Mouse (Mus musculus): ENCODE data around the gene Sval1. TPM values are rescaled to one million over a fixed set of nuclear protein-coding genes. Genes with fewer than 3 reads are reported as not detected.

Sval1 gene
- polyA plus RNA-seq (2014; fragmentation: Illumina TruSeq; extraction: RNeasy Lipid Tissue Mini Kit (QIAGEN cat#74804); ENCODE audit: low read depth, low replicate concordance) = not detected

DNA sequence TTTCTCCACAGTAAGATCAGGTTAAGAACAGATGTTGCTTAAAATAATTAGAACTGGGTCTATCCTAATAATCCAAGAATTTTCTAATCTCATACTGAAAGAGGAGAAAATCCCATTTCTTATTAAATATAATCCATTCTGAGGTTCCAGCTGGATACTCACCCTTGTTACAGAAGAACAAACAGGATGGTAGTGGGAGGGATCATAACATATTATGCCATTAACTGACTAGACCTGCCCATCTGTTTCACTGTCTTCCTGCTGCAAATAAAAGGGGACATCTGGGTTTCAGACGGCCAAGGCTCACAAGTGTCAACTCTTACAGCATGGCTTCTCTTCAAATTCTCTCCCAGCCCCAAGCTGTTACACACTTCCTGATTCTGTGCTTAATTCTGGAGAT, at the start of gene Sval1:
Gene Sval1 (plus strand): TSS at position 301 of the 400 bp plus-strand sequence.

DNA sequence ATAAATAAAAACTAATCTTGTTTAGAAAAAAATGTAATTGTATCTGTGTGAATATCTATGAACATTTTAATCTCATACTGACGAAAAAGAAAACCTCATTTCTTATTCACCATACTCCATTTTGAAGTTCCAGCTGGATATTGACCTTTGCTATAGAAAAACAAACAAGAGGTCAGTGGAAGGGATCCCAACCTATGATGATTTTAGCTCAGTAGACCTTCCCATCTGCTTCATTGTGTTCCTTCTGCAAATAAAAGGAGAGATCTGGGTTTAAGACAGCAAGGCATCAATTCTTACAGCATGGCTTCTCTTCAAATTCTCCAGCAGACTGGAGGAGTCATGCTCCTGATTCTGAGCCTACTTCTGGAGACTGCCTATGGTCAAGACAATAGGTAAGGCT, 16.4 kb downstream of the Sval1 start, which contains the start of gene Sval3:
Gene Sval3 (plus strand): TSS at position 301 of the 400 bp plus-strand sequence.

Other genes with a start within 250 kb of the Sval1 start
- not detected for gene Kel, start 247.3 kb upstream of the Sval1 start, polyA plus RNA-seq (2014; fragmentation: Illumina TruSeq; extraction: RNeasy Lipid Tissue Mini Kit (QIAGEN cat#74804); ENCODE audit: low read depth, low replicate concordance)
- gene Olfr459, start 176.5 kb upstream of the Sval1 start, polyA plus RNA-seq (2014; fragmentation: Illumina TruSeq; extraction: RNeasy Lipid Tissue Mini Kit (QIAGEN cat#74804); ENCODE audit: low read depth, low replicate concordance) = not detected
- not detected for gene Pip, start 104.1 kb upstream of the Sval1 start, polyA plus RNA-seq (2014; fragmentation: Illumina TruSeq; extraction: RNeasy Lipid Tissue Mini Kit (QIAGEN cat#74804); ENCODE audit: low read depth, low replicate concordance)
- not detected for gene Sval2, start 98.6 kb upstream of the Sval1 start, polyA plus RNA-seq (2014; fragmentation: Illumina TruSeq; extraction: RNeasy Lipid Tissue Mini Kit (QIAGEN cat#74804); ENCODE audit: low read depth, low replicate concordance)
- gene Sval3, start 16.5 kb downstream of the Sval1 start, polyA plus RNA-seq (2014; fragmentation: Illumina TruSeq; extraction: RNeasy Lipid Tissue Mini Kit (QIAGEN cat#74804); ENCODE audit: low read depth, low replicate concordance) = not detected
- not detected for gene Sva, start 86.8 kb downstream of the Sval1 start, polyA plus RNA-seq (2014; fragmentation: Illumina TruSeq; extraction: RNeasy Lipid Tissue Mini Kit (QIAGEN cat#74804); ENCODE audit: low read depth, low replicate concordance)
- gene Tas2r139, start 189.3 kb downstream of the Sval1 start, polyA plus RNA-seq (2014; fragmentation: Illumina TruSeq; extraction: RNeasy Lipid Tissue Mini Kit (QIAGEN cat#74804); ENCODE audit: low read depth, low replicate concordance) = not detected